Mouse (Mus musculus): ENCODE results near the gene Kank2.
"Not testable (repeated sequence)": the region's sequence is repeated elsewhere in the genome, so short reads cannot be mapped to it uniquely, and the experiment has no call there.

Gene Kank2

DNA sequence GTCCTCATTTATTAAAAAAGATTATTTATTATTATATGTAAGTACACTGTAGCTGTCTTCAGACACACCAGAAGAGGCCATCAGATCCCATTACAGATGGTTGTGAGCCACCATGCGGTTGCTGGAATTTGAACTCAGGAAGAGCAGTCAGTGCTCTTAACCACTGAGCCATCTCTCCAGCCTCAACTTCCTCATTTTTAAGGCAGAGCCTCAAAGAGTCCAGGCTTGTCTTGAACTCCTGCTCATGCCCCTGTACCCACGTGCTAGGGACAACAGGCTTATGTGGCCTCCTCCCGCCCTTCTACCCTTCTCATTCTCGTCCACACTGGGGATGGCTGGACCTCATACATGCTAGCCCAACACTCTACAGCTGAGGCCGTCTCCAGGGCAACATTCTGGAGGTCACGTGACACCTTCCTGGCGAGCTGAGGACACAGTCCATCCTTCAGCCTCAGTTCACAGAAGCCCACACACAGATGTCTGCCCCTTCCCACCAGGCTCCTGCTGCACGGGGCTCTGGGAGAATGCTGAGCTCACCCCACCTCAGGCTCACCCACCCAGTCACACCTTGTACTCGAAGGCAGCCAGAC lies 18.3 kb upstream of the Kank2 start:
- peak; percentile 48 for DNase-seq

DNA sequence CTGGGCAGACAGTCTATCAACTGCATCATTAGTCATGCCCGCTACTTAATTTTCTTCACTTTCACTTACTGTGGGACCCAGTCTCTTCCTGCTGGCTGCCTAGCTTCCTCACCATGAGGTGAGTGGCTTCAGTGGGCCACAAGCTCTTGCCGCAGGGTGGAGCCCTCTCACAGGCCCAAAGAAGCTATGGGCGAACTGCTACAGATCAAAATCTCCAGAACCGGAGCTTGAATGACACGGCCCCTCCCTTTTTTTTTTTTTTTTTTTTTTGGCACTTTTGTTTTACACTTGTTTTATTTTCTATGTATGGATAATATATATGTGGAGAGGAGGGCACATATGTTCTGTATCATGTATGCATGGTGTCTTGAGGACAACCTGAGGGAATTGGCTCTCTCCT lies 12.6 kb upstream of the Kank2 start:
- DNase-seq: no peak

DNA sequence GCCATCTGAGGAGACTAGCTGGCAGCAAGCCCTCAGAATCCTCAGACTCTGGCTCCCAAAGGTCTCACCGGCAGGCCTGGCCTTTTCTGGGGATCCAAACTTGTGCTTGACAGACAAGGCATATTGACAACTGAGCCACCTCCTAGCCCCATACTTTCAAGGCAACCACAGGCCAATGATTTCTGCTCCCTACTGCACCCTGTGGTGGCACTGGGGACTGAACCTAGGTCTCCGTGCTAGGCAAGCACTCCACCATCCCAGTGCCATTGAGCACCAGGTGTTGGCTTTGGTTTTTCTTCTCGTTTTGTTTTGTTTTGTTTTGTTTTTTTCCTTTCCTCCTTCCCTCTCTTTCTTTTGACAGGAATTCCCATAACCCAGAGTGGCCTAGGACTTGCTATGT lies 10.0 kb upstream of the Kank2 start:
- no peak for DNase-seq

DNA sequence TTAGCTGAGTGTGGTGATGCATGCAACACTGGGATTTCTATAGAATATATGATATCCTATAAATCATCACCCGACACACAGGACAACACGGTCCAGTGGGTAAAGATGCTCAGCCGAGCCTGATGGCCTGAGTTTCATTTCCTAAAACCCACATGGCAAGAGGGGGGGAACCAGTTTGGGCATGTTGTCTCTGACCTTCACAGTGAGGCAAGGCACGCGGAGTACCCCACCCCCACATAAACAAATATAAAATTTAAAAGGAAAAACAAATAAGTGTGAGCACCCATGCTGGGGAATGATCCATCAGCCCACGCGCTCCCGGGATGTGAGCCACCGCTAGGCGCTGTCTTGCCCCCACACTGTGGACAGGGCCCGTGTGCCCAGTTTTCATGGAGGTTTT lies 8.4 kb upstream of the Kank2 start:
- DNase-seq: no peak

DNA sequence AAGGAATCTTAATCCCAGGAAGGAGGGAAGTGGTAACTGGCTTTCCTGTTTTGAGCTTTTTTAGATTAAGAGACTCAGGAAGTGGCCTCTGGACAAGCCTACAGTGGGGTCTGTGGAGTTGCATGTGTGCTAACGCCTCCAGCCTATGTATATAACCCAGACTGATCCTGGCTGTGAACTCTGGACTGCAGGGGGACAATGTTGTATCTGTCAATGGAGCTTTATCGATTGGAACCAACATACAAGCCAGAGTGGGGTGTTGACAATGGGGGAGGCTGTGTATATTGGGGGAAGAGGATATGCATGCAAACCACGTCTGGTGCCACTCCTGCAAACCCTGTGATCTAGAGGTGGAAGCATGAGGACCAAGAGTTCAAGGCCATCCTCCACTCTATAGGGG lies 7.8 kb upstream of the Kank2 start:
- DNase-seq: no peak

DNA sequence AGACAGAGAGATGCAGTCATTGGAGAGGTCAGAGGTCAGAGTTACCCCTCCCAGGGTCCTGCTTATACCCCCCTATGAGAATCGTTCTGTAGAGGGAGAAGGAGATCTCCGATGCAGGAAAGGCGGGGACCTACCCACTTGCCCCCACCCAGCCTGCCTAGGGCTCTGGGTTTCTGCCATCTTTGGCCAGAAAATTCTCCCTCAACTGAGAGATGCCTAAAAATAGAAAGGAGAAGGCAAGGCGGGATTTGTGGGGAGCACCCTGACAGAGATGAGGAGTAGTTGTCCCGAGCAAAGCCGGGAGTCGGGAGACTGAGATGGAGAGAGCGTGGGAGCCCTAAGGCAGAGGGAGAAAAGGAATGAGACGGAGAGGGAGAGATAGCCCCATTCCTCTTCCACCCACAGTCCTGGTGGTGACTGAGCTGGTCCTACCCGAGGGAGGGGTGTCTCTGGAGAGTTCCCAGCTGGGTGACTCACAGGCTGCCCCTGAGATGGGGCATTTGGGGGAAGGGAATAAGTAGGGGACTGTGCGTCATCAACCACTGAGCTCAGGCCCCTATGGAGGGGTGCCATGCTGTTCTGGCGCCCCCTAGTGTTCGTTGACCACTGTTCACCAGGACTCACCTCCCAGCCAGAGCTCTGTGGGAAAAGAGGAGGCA lies 5.6 kb upstream of the Kank2 start:
- peak; percentile 91 for DNase-seq

DNA sequence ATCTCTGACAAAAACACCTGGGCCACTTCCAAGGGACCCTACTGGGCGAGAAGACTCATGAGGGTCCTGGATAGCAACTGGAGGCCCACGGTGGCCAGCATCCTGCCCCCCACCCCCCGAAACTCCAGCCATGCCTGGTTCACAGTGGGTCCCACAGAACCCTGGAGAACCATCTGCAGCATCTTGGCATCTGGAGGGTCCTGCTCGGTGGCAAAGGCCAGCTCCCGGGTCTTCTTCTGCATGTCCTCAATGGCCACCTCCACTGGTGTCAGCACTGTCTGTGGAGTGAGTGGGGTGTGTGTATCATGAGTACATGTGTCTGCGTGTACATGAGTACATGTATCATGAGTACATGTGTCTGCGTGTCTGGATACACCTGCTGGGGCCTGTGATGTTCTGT lies 3.0 kb upstream of the Kank2 start:
- DNase-seq: no peak

DNA sequence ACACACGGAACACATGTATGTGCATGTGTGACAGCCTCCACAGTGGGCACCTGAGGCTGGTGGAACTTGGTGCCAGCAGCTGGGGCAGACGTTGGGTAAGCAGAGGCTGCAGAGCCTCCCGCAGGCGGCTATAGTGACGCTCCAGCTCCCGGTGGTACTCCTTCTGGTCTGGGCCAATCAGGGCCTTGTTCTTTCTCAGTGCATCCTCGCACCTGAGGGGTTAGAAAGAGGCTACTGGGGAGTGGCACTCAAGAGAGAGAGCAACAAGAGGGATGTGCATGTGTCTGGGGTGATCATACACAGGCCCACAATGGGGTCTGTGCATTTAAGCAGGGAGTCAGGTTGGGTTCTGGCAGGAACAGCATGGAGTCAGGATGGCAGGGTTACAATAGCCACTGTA lies 2.6 kb upstream of the Kank2 start:
- no peak for DNase-seq

DNA sequence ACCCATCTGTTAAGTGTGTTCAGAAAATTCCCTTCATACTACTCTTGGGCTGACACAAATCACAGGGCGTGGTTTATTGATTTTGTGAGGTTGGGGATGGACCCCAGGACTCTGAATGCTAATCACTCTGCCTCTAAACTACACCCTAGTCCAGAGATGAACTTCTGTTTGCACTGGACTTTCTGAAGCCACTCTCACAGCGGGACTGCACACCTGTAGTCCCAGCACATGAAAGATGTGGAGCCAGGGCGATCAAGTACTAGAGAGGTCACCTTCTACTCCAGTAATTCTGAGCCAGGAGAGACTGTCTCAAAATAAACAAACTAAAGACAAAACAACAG lies 436 bp upstream of the Kank2 start:
- no peak for DNase-seq

DNA sequence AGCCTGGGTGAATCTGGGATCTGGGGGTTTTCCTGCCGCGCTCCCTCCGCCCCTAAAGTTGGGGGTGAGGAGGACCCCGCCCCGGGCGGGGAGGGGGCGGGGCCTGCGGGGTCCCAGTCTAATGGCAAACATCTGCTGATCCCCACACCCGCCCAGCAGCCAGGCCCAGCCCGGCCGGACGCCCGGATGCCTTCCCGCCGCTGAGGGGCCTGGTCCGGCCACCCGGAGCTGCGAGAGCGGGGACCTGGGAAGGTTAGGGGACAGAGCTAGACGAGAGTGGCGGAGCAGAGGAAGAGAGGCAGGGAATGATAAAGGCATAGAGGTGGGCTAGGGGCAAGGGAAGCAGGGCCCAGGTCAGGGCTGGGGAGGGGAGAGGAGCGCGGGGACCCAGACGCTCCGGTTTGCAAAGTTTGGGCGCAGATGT lies 611 bp downstream of the Kank2 start:
- peak; percentile 64 for DNase-seq

DNA sequence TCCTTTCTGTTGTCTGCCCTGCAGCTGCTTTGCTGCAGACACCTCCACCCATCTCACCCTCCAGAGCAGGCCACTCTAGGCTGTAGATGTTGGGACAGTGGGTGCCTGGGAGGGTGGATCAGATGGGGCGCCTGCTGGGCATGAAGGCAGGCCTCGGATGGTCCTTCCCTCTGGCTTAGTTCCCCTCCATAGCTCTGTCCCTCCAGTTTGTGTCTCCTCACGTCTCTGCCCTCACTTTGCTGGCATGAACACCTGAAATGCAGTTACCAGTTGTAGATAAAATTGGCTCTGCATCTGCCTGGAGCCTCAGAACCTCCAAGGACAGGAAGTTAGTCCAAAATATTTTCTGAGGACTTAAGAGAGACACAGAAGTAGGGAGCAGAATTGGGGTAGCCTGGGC lies 1.6 kb downstream of the Kank2 start:
- DNase-seq: no peak

DNA sequence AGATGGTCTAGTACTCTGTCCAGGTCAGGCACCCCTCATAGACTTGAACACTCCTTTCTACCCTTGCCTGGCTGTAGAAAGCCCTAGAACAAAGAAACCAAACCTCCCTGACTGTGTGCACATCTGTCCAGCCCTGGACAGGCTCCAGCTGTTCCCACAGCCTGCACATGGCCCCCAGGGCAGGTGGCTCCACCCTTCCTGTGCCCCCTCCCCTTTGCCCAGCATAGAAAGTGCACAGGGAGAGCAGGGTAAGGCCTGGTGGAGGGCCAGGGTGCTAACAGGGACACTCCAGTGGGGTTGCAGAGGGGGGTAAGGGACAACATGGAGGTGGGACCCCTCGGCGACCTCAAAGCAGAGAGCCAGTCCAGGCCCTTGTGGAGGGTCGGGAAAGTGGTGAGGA lies 2.3 kb downstream of the Kank2 start:
- DNase-seq: no peak

DNA sequence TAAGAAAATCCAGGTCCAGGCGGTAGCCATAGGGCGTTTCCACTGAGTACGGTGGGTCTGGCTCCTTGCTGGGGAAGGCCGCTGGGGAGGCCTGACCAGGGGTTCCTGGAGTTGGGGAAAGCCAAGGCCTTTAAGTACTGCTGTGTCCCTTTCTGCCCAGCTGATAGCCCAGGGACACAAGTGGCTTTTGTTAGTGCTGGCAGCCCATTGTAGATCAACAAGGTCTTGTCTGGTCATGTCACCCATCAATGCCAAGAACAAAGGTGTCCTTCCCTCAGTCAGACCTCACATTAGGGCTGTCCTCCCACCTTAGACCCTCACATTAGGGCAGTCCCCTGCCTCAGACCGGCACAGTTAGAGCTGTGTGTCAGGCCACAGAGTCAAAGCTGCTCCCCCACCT lies 3.0 kb downstream of the Kank2 start:
- no peak for DNase-seq

DNA sequence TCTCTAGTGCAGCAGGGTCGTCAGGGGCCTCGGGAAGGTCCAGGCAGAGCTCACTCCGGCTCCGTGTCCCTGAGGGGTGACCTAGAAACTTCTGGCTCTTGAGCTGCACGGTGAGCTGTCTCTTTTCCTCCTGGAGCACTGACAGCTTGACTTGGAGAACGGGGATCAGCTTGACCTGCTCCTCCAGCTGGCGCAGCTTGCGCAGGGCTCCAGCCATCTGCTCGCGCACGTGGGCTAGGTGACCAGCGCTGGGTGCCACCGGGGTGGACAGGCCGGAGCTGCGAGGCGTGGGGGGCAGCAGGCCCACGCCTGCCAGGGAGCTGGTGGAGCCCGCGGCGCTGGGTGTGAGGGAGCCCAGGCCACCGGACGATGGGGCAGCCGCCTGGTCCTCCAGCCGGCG lies 3.6 kb downstream of the Kank2 start:
- no peak for DNase-seq

DNA sequence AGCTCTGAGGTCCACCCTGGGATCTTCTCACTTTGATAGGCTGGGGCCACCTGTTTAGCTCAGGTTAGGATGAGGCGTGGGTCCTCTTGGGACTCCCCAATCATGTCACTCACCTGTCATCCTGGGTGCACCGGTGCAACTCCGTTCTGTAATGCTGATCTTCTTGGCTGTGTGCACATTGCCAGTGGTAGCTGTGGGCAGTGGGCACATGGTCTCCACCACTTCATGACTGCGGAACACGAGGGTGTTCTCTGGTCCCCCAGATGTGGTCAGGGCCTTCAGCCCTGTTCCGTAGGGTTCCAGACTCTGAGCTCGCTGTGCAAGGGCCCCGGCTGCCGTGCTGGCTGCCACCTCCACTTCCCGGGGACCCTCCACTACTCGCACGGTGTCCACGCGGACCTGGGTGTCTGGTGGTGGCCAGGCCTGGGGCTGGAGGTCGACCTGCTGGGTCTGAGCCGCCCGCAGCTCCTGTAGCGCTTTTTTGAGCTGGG lies 4.2 kb downstream of the Kank2 start:
- DNase-seq: no peak

DNA sequence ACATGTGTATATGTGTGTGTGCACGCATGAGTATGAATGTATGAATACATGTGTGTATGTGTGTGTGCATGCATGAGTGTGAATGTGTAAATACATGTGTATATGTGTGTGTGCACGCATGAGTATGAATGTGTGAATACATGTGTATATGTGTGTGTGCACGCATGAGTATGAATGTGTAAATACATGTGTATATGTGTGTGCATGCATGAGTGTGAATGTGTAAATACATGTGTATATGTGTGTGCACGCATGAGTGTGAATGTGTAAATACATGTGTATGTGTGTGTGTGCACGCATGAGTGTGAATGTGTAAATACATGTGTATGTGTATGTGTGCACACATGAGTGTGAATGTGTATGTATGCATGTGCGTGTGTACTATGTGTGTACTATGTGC lies 5.0 kb downstream of the Kank2 start:
- not testable (repeated sequence) for DNase-seq

DNA sequence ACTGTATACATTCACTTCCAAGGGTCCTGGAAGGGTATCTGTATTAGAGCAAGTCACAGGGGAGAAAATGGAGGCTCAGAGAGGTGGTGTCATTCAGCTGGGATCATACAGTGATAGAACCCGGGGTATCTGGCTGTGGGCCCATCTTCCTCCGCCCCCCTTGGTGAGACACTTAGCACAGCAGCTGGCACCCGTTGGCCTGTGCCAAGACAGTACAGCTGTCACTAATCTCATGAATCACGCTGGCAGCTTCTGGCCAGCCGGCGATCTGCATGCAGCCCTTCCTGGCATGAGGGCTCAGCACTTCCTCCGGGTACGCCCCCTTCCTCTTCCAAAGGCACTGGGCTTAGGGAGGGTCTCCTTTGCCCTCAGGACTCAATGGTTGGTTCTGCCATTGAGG lies 5.9 kb downstream of the Kank2 start:
- peak; percentile 65 for DNase-seq

DNA sequence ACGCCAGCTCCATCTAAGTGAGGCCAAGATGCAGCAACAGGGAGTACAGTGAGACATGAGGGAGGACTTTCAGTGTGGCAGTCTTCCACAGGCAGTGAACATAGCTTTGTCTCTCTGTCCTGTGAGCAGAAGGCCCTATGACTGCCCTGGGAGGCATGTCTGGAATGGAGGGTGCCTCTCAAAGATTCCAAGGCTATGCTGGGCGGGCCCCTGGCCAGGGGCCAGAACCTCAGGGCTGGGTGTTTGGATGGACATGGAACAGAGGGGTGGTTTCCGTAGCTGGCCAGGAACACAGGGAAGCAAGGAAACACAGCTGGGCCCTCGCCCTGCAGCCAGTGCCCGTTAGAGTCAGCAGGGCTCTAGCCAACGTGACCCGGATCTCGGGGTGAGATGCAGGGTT lies 6.7 kb downstream of the Kank2 start:
- DNase-seq: no peak

DNA sequence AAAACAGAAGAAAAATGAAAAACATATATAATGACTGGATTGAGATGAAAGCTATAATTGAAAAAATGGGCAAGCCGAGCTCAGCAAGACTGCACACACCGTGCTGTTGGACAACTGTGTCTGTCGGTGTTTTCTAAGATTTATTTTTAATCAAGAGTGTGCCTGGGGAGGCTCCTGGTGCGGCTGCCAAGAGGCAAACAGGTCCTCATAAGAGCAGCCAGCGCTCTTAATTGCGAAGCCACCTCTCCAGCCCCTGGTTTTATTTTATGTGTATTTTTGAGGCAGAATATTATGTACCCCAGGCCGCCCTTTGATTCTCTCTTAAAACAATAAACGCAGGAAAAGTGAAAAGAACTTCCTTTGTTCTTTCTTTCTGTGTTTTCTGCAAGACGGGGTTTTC lies 10.3 kb downstream of the Kank2 start:
- DNase-seq: no peak

DNA sequence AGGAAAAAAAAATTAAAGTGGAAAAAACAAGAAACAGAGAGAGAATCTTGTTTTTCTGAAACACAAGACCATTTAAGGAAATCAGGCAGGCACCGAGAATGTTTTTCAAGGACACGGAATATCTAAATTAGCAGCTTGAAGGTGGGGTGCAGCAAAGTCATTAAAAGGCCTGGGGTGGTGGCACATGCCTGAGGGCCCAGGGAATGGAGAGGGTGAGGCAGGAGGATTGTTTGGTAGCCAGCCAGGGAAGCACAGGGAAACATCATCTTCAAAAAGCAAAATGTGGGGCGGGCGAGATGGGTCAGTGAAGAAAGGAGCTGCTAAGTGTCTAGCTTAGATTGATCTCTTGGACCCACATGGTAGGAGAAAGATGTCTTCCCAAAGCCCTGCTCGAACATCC lies 10.9 kb downstream of the Kank2 start:
- DNase-seq: no peak

DNA sequence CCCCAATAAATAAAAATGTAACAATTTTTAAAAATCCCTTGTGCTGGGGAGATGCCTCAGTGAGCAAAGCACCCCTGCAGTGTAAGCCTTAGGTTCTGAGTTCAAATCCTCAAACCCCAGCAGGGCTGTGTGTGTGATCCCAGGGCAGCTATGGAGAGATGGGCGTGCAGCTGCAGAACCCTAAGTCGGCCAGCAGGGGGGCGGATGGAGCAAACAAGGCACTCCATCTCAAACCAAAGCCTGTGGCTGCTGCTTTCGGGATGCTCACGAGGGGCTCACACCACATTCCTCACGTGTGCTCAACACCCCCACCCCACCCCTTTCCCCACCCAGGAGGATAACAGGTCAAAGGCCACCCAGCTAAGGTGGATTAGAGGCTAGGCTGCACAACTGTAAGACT lies 11.6 kb downstream of the Kank2 start:
- peak; percentile 78 for DNase-seq

DNA sequence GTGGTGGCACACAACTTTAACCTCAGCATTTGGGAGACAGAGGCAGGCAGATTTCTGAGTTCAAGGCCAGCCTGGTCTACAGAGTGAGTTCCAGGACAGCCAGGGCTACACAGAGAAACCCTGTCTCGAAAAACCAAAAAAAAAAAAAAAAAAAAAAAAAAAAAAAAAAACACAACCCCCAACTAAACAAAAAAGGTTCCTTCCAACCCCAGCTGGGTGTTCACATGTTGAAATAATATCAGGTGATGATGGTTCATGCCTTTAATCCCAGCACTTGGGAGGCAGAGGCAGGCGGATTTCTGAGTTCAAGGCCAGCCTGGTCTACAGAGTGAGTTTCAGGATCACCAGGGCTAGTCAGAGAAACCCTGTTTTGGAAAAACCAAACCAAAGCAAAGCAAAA lies 12.2 kb downstream of the Kank2 start:
- DNase-seq: not testable (repeated sequence)

DNA sequence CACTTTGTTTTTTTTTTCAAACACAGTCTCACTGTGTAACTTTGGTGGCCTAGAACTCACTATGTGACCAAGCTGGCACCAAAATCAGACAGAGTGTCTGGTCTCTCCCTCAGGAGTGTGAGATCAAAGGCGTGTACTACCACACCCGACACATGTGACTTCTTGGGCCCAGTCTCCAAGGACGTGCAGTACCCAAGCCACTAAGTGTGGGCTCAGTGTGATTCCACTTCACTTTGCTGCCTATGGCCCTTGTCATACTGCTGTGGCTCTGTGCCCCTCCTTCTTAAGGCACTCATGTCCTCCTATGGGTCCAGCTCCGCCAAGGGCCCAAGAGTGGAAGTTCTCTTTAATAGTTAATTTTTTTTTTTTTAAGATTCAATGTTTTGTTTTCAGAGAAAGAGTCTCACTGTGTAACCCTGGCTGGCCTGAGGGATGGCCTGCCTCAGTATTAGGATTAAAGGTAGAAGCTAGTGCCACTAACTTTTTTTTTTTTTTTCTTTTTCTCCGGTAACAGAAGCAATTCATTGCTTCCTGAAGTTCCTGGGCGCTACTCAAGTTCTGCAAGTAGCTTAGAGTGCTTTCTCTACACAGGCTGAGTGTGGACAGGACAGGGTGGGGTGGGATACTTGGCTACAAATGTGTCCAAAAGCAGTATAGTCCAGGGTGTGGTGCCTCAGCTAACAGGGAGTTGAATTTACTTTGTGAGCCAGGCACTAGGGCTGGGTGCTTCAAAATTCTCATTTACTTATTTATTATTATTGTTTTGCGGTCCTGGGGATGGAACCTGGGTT lies 13.8 kb downstream of the Kank2 start:
- DNase-seq: no peak
